Comparison of ENCODE assay signal across 20 mouse cellular contexts in the genomic region with DNA sequence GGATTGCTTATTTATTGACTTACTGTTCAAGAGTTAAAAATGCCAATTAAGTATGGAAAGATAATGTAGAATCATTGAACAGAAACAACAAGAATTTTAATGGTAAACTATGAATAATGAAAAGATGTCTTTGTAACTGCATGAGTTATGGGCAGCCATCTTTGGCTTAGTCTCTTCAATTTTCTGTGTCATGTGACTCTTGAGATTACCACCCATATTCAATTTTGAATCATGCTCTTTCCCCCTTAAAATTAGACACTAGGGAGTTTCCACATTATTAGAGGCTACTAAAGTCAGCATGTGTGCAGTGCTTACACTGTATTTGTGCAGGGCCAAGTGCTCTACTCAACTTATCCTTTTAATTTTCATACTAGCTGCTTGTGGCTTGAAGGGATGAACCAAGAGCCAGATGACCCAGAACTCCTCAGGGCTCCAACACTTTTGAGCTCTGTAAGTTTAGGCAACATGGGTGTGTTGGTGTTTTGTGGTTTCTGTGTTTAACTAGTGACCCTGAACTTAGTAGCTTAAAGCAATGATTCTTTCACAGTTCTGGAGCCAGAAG.
A peak's percentile ranks its signal among the peaks of the same experiment; 100 is the strongest.
DNase-seq lines count a peak whose midpoint lies in the region; ATAC-seq and TF ChIP-seq lines count a peak whose summit lies in the region.
"Had no signal": no experiment of that assay in that cellular context is flagged by ENCODE, and none has a peak within 500 bp of the region (broad histone marks: within the 10 kb centered on the region; RNA-seq: fewer than 3 reads in every experiment).

No protein-coding gene starts in this region.

- no peak overlapping the region for H3K4me3 ChIP-seq in myocyte
- no peak overlapping the region for H3K4me3 ChIP-seq in cerebellum, adult 2 months (replicated peaks; ENCODE audit: insufficient read depth, low read depth, low read length)
- H3K4me3 ChIP-seq: embryonic facial prominence, embryonic 10.5 days; embryonic facial prominence, embryonic 12.5 days; forebrain, embryonic 13.5 days; forebrain, embryonic 15.5 days had no signal

- no peak for TF ChIP-seq POLR2A in myocyte (IDR thresholded peaks at IDR 0.05; ENCODE audit: insufficient read length, low read depth)
- TF ChIP-seq POLR2A in cerebellum, adult 2 months (IDR thresholded peaks at IDR 0.05; ENCODE audit: borderline replicate concordance, insufficient read depth, low read length): no peak

- no peaks in the 10 kb centered on the region for H3K27me3 ChIP-seq in myocyte (ENCODE audit: control insufficient read depth, insufficient read depth, insufficient read length)
- no peaks in the 10 kb centered on the region for H3K27me3 ChIP-seq in cerebellum, adult 2 months (ENCODE audit: control insufficient read depth, insufficient read depth, low read length)
- H3K27me3 ChIP-seq: embryonic facial prominence, embryonic 12.5 days; forebrain, embryonic 13.5 days; forebrain, embryonic 15.5 days had no signal

- ATAC-seq in megakaryocyte, adult 5-6 weeks (ENCODE audit: poor library complexity, severe bottlenecking): peak; percentile 27; the same call in 1 of the 2 replicates
- ATAC-seq: activated CD4-positive, CD25-positive, alpha-beta regulatory T cell, adult 4 months; forebrain, embryonic 13.5 days; forebrain, embryonic 15.5 days; forebrain, postnatal 0 days had no signal

- no peaks in the 10 kb centered on the region for H3K4me1 ChIP-seq in cerebellum, adult 2 months (ENCODE audit: control insufficient read depth, insufficient read depth, low read length)
- H3K4me1 ChIP-seq: embryonic facial prominence, embryonic 10.5 days; embryonic facial prominence, embryonic 12.5 days; forebrain, embryonic 13.5 days; forebrain, embryonic 15.5 days had no signal

- no peak overlapping the region for H3K27ac ChIP-seq in cerebellum, adult 2 months (ENCODE audit: insufficient read depth, low read length)
- H3K27ac ChIP-seq: embryonic facial prominence, embryonic 10.5 days; embryonic facial prominence, embryonic 12.5 days; forebrain, embryonic 13.5 days; forebrain, embryonic 15.5 days had no signal

- H3K79me2 ChIP-seq in myocyte (ENCODE audit: control insufficient read depth, insufficient read depth): no peaks in the 10 kb centered on the region

- TF ChIP-seq CTCF in cerebellum, adult 2 months (IDR thresholded peaks at IDR 0.05; ENCODE audit: borderline replicate concordance, insufficient read depth, low read depth, low read length): no peak

- H3K36me3 ChIP-seq in myocyte (ENCODE audit: control insufficient read depth, insufficient read depth): no peaks in the 10 kb centered on the region
- H3K36me3 ChIP-seq: embryonic facial prominence, embryonic 10.5 days; embryonic facial prominence, embryonic 12.5 days; forebrain, embryonic 15.5 days had no signal

- no peak overlapping the region for H3ac ChIP-seq in myocyte (ENCODE audit: control insufficient read depth, insufficient read length)

- peak; percentile 3 for DNase-seq in adrenal gland, adult 2 months
- DNase-seq in adrenal gland, postnatal 36 days: no peak
- no peak for DNase-seq in thymus, postnatal 4 days
- DNase-seq in cerebellum, adult 2 months: no peak
- DNase-seq: adrenal gland, postnatal 10 days; adrenal gland, postnatal 25 days; B cell, adult 2 months; cerebellum, adult 11 months; cerebellum, adult 18-20 months; cerebellum, adult 9-10 months; cerebellum, postnatal 10 days; cerebellum, postnatal 25 days; forebrain, postnatal 0 days had no signal

- H3K4me2 ChIP-seq in myocyte (ENCODE audit: low read depth): no peak overlapping the region
- H3K4me2 ChIP-seq: embryonic facial prominence, embryonic 12.5 days; forebrain, embryonic 13.5 days; forebrain, embryonic 15.5 days had no signal

TF ChIP-seq in myocyte, 11 proteins besides CTCF, POLR2A, EP300 and RAD21:
- peak; percentile 51 for TF ChIP-seq TCF12 (IDR thresholded peaks at IDR 0.05; ENCODE audit: insufficient read depth, poor library complexity, severe bottlenecking)
- no peak for TF ChIP-seq SRF (IDR thresholded peaks at IDR 0.05; ENCODE audit: control insufficient read depth, insufficient read length, low read depth)
- TF ChIP-seq E2F4 (IDR thresholded peaks at IDR 0.05; ENCODE audit: insufficient read depth): no peak
- no peak for TF ChIP-seq CEBPB (IDR thresholded peaks at IDR 0.05; ENCODE audit: insufficient read depth, poor library complexity, severe bottlenecking)
- peak in 2 of 3 experiments; percentile 34 to 84 for TF ChIP-seq MYOG (IDR thresholded peaks at IDR 0.05; ENCODE audit: control insufficient read depth in 1 of 3, insufficient read depth in 1 of 3, insufficient read length in 2 of 3, low read depth in 2 of 3)
- TF ChIP-seq TCF3 (IDR thresholded peaks at IDR 0.05; ENCODE audit: insufficient read length, low read depth): no peak
- TF ChIP-seq MYOD1 (IDR thresholded peaks at IDR 0.05; ENCODE audit: control insufficient read depth in 1 of 3, insufficient read length in 2 of 3, low read depth in 2 of 3): peak in 2 of 3 experiments; percentile 20 to 27
- TF ChIP-seq POLR2AphosphoS2 (IDR thresholded peaks at IDR 0.05; ENCODE audit: insufficient read length, low read depth): no peak
- TF ChIP-seq USF1 (IDR thresholded peaks at IDR 0.05; ENCODE audit: low read depth): peak; percentile 82
- no peak for TF ChIP-seq REST (IDR thresholded peaks at IDR 0.05; ENCODE audit: insufficient read depth, insufficient read length)
- no peak for TF ChIP-seq MAX (IDR thresholded peaks at IDR 0.05; ENCODE audit: low read depth)
